Mouse (Mus musculus) small intestine, adult 2 months (tissue): ENCODE data around the gene Ube2l6. TPM values are rescaled to one million over a fixed set of nuclear protein-coding genes. Genes with fewer than 3 reads are reported as not detected.

Experiments used
- H3K27ac ChIP-seq: fragments of 200-500 bp; 2 replicates; pipeline ENCODE4 v1.5.1; 2012; ENCODE audit warnings: low read depth, low read length, control low read depth, inconsistent platforms; ENCODE audit not compliant: insufficient read depth
- H3K27me3 ChIP-seq: fragments of 200-500 bp; 2 replicates; pipeline ENCODE4 v1.6.1; 2012; ENCODE audit warnings: mild to moderate bottlenecking, moderate library complexity, low read length, inconsistent platforms; ENCODE audit not compliant: control insufficient read depth, insufficient read depth
- H3K36me3 ChIP-seq: fragments of 200-500 bp; 2 replicates; pipeline ENCODE4 v1.6.1; 2012; ENCODE audit warnings: mild to moderate bottlenecking, low read length, control low read depth, inconsistent platforms; ENCODE audit not compliant: control insufficient read depth, insufficient read depth
- H3K4me1 ChIP-seq: fragments of 200-500 bp; 2 replicates; pipeline ENCODE4 v1.6.1; 2012; ENCODE audit warnings: low read length, inconsistent platforms, mixed read lengths; ENCODE audit not compliant: control insufficient read depth, insufficient read depth, insufficient read length
- H3K4me3 ChIP-seq: fragments of 200-500 bp; 2 replicates; pipeline ENCODE4 v1.5.1; 2012; ENCODE audit warnings: low read depth, mild to moderate bottlenecking, control low read depth, inconsistent platforms, low read length, moderate library complexity
- CTCF ChIP-seq: fragments of 200-500 bp; IDR thresholded peaks from 2 replicates; pipeline ENCODE4 v1.5.1; 2012; ENCODE audit warnings: low read depth, mild to moderate bottlenecking, control low read depth, inconsistent platforms, low read length, moderate library complexity, mixed read lengths; ENCODE audit not compliant: insufficient replicate concordance, insufficient read length; ENCODE audit errors: extremely low read depth
- POLR2A ChIP-seq: fragments of 200-500 bp; IDR thresholded peaks from 2 replicates; pipeline ENCODE4 v1.6.1; 2012; ENCODE audit warnings: low read depth, mild to moderate bottlenecking, control low read depth, inconsistent platforms, low read length, moderate library complexity
- WGBS: fragments of 180-500 bp; shearing (Covaris S2); methylation state at CpG from one replicate; pipeline ENCODE4 v1.1.7; 2018; 5-methylcytosine and 5-hydroxymethylcytosine counted together
- polyA plus RNA-seq: library from polyadenylated mRNA; depleted of rRNA; stranded (reverse); fragments of >200 nt; gene quantifications from 2 replicates; pipeline ENCODE4 v1.2.3, GENCODE M21; 2012

Gene Ube2l6
- polyA plus RNA-seq, 1 experiment: 85.7 TPM

GRCm38 (mm10) chr2:84803963-84804362 lies 5.3 kb downstream of the Ube2l6 start:
- WGBS: 92% methylated on average over 7 of the region's 7 CpGs
- Histone ChIP-seq H3K4me3 (no peak overlapping the region), H3K36me3 (peaks cover 27% of the 10 kb centered on the region), H3K4me1 (peaks cover 6% of the 10 kb centered on the region; the same call in 1 of the 2 replicates), H3K27me3 (no peaks in the 10 kb centered on the region), H3K27ac (no peak overlapping the region)
- no peak for TF ChIP-seq POLR2A
- no peak for TF ChIP-seq CTCF

GRCm38 (mm10) chr2:84806546-84806945 lies 7.9 kb downstream of the Ube2l6 start:
- H3K4me3 ChIP-seq: no peak overlapping the region
- WGBS: 73% methylated on average over 5 of the region's 5 CpGs
- H3K36me3 ChIP-seq: peaks cover 29% of the 10 kb centered on the region
- TF ChIP-seq CTCF: no peak
- TF ChIP-seq POLR2A: no peak
- no peaks in the 10 kb centered on the region for H3K27me3 ChIP-seq
- H3K4me1 ChIP-seq: peaks cover 12% of the 10 kb centered on the region; the same call in 1 of the 2 replicates
- H3K27ac ChIP-seq: no peak overlapping the region

GRCm38 (mm10) chr2:84809330-84809729 lies 10.7 kb downstream of the Ube2l6 start:
- no peak for TF ChIP-seq POLR2A
- TF ChIP-seq CTCF: no peak
- Histone ChIP-seq H3K27ac (no peak overlapping the region), H3K4me3 (no peak overlapping the region), H3K4me1 (peaks cover 13% of the 10 kb centered on the region), H3K27me3 (no peaks in the 10 kb centered on the region), H3K36me3 (peaks cover 20% of the 10 kb centered on the region)

GRCm38 (mm10) chr2:84810526-84810885 lies 11.9 kb downstream of the Ube2l6 start:
- 85% methylated on average over 6 of the region's 6 CpGs for WGBS
- Histone ChIP-seq H3K27me3 (no peaks in the 10 kb centered on the region), H3K27ac (peak overlapping the region; percentile 54; the same call in 1 of the 2 replicates), H3K4me1 (peaks cover 13% of the 10 kb centered on the region), H3K4me3 (no peak overlapping the region), H3K36me3 (peaks cover 16% of the 10 kb centered on the region)
- TF ChIP-seq POLR2A: no peak
- TF ChIP-seq CTCF: no peak

- peaks cover 13% of the 10 kb centered on the region for H3K4me1 ChIP-seq
- TF ChIP-seq CTCF: peak; percentile 88; the same call in 1 of the 2 replicates
- TF ChIP-seq POLR2A: no peak; the same call in 1 of the 2 replicates
- H3K27me3 ChIP-seq: no peaks in the 10 kb centered on the region
- peak overlapping the region; percentile 83 for H3K27ac ChIP-seq
- 16% methylated on average over 26 of the region's 26 CpGs for WGBS
- peak overlapping the region; percentile 61 for H3K4me3 ChIP-seq
- peaks cover 16% of the 10 kb centered on the region for H3K36me3 ChIP-seq
These were observed 12.4 kb downstream of the Ube2l6 start for GRCm38 (mm10) chr2:84810886-84811577.

GRCm38 (mm10) chr2:84811880-84812279 lies 13.3 kb downstream of the Ube2l6 start:
- TF ChIP-seq POLR2A (no peak), CTCF (no peak)
- Histone ChIP-seq H3K36me3 (peaks cover 10% of the 10 kb centered on the region; the same call in 1 of the 2 replicates), H3K4me3 (no peak overlapping the region), H3K27ac (peak overlapping the region; percentile 48), H3K27me3 (no peaks in the 10 kb centered on the region), H3K4me1 (peaks cover 13% of the 10 kb centered on the region)
- WGBS: 34% methylated on average over 7 of the region's 7 CpGs

- no peak for TF ChIP-seq POLR2A
- TF ChIP-seq CTCF: no peak
- H3K4me3 ChIP-seq: no peak overlapping the region
- peaks cover 8% of the 10 kb centered on the region; the same call in 1 of the 2 replicates for H3K36me3 ChIP-seq
- H3K4me1 ChIP-seq: peaks cover 13% of the 10 kb centered on the region
- H3K27ac ChIP-seq: no peak overlapping the region
- no peaks in the 10 kb centered on the region for H3K27me3 ChIP-seq
- WGBS: 93% methylated on average over 6 of the region's 6 CpGs
These were observed 14.0 kb downstream of the Ube2l6 start for GRCm38 (mm10) chr2:84812676-84813075.
